Mouse (Mus musculus): ENCODE results near the gene Ndufa7. TPM values are rescaled to one million over a fixed set of nuclear protein-coding genes. Genes with fewer than 3 reads are reported as not detected.

Ndufa7 gene
- polyA plus RNA-seq, 1 experiment from 2014 or later, result 497 TPM

DNA sequence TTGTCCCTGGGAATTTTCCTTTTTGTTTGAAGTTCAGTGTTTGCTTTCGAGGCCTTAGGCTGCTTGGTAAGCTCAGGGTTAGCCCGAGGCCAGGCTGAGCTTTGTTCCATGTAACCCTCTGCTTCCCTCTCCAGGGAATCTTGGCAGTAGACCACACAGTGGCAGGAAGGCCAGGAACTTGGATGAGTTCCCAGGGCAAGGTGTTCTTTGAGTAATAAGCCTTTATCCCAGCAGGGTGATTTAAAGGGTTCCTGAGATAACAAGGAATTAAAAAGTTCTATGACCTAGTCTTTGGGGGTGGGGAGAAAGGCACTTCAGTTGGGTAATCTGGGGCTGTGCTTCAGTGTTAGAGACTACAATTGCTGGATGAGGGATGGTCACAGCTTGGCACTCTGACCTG lies 4.5 kb downstream of the Ndufa7 start:
- 72% methylated on average over 2 of the region's 2 CpGs for WGBS
- ATAC-seq (ENCODE audit: low FRiP score, low TSS enrichment), result no peak
- peaks cover 50% of the 10 kb centered on the region for H3K36me3 ChIP-seq (ENCODE audit: control insufficient read depth, insufficient read depth, low read length)
- no peak overlapping the region for H3K9ac ChIP-seq (replicated peaks; ENCODE audit: low read length)
- peaks cover 11% of the 10 kb centered on the region for H3K4me1 ChIP-seq (ENCODE audit: control insufficient read depth, insufficient read depth, low read length)
- no peaks in the 10 kb centered on the region for H3K27me3 ChIP-seq (ENCODE audit: control insufficient read depth, insufficient read depth, low read length)
- no peaks in the 10 kb centered on the region for H3K9me3 ChIP-seq (ENCODE audit: control insufficient read depth, low read length)
- no peak for DNase-seq
- no peak overlapping the region for H3K27ac ChIP-seq (replicated peaks; ENCODE audit: low read depth, low read length)
- no peak overlapping the region for H3K4me3 ChIP-seq (replicated peaks; ENCODE audit: low read depth, low read length)
- H3K4me2 ChIP-seq (ENCODE audit: low read length), result no peak overlapping the region

DNA sequence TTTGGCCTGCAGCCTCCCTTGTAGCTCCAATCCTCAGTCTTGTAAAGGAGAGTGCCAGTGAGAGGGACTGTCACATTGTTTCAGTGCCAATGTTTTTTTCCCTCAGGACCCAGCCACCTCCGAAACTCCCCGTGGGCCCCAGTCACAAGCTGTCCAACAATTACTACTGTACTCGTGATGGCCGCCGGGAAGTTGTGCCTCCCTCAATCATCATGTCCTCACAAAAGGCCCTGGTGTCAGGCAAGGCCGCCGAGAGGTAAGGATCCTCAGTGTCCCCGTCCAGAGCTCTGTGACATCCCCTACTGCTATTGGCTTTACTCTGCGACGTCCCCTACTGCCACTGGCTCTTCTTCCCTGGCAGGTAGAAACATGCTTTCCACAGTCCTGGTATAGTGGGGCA lies 5.2 kb downstream of the Ndufa7 start:
- peaks cover 11% of the 10 kb centered on the region for H3K4me1 ChIP-seq (ENCODE audit: control insufficient read depth, insufficient read depth, low read length)
- H3K36me3 ChIP-seq (ENCODE audit: control insufficient read depth, insufficient read depth, low read length), result peaks cover 56% of the 10 kb centered on the region
- whole genome bisulfite sequencing, result 89% methylated on average over 10 of the region's 10 CpGs
- no peaks in the 10 kb centered on the region for H3K9me3 ChIP-seq (ENCODE audit: control insufficient read depth, low read length)
- DNase-seq, result no peak
- H3K9ac ChIP-seq (replicated peaks; ENCODE audit: low read length), result no peak overlapping the region
- no peak overlapping the region for H3K27ac ChIP-seq (replicated peaks; ENCODE audit: low read depth, low read length)
- no peak overlapping the region for H3K4me3 ChIP-seq (replicated peaks; ENCODE audit: low read depth, low read length)
- ATAC-seq (ENCODE audit: low FRiP score, low TSS enrichment), result no peak
- H3K4me2 ChIP-seq (ENCODE audit: low read length), result no peak overlapping the region
- no peaks in the 10 kb centered on the region for H3K27me3 ChIP-seq (ENCODE audit: control insufficient read depth, insufficient read depth, low read length)

DNA sequence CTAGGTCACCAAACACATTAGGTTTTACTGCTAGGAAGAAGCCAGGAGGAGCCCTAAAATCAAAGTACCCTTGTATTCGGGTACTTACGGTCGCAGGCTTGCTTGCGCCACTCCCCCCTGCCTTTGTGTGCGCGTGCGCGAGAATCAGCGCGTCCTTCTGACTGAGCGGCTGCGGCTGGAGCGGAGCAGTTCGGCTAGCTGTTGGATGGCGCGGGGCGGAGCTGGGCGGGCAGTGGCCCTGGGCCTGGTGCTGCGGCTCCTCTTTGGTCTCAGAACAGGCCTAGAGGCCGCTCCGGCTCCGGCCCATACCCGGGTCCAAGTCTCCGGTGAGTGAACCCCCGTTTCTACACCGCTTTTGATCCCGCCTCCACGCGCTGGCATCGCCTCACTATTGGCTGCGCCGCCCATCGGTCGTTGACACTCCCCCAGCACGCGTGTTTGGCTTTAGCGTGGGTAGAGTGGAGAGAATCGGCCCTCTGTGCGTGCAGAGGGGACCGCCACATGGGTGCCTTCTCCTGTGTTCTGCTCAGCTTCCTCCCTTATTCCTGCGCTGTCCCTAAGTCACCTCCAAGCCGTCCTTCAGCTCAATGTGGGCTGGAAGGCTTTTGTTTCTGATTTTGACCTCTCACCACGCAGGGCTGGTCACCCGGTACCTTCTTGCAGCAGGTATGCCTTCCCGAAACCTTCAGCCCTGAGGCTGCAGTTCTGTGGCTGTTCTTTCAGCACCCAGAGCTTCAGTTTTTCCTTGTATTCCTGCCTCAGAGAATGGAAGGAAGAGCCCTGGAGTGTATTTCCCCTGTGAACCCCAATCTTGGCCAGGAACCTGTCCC lies 18.8 kb downstream of the Ndufa7 start, which contains the start of gene Cd320:
TSS of gene Cd320 (plus strand) at position 126 of the 830 bp plus-strand sequence.
- under 1% methylated on average over 45 of the region's 45 CpGs for WGBS
- peak within 1 kb of the TSS; percentile 78 for H3K27ac ChIP-seq (replicated peaks; ENCODE audit: low read depth, low read length)

DNA sequence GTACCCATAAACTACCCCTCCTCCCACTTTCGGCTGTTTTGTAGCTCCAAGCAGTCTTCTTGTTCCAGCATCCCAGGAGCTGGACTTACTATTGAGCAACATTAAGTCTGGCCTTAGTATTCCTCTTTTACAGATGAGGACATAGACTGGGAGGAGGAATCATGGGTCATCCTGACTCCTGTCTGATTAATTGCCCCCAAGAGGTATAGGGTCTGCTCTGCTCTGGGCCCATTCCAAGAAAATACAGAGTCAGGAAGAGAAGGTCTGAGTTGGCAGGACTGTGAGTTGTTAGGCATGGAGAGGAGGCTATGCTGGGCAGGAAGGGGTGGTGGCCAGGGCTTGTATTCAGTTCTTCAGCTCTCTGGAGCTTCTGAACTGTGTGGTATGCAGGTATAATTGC lies 19.8 kb downstream of the Ndufa7 start:
- 77% methylated on average over 1 of the region's 1 CpGs for WGBS
- no peak for DNase-seq
- peak overlapping the region; percentile 90 for H3K4me3 ChIP-seq (replicated peaks; ENCODE audit: low read depth, low read length)

More for the DNA sequence above, 18.8 kb downstream of the Ndufa7 start, which contains the start of gene Cd320:
- H3K9me3 ChIP-seq (ENCODE audit: control insufficient read depth, low read length), result no peaks in the 10 kb centered on the region
- H3K4me1 ChIP-seq (ENCODE audit: control insufficient read depth, insufficient read depth, low read length), result peaks cover 15% of the 10 kb centered on the region
- H3K4me3 ChIP-seq (replicated peaks; ENCODE audit: low read depth, low read length), result peak within 1 kb of the TSS; percentile 90
- ATAC-seq (ENCODE audit: low FRiP score, low TSS enrichment) (peak; percentile 93), DNase-seq (peak; percentile 96)
- H3K27me3 ChIP-seq (ENCODE audit: control insufficient read depth, insufficient read depth, low read length), result no peaks in the 10 kb centered on the region
- peaks cover 29% of the 10 kb centered on the region for H3K36me3 ChIP-seq (ENCODE audit: control insufficient read depth, insufficient read depth, low read length)
- H3K9ac ChIP-seq (replicated peaks; ENCODE audit: low read length), result peak within 1 kb of the TSS; percentile 72
- peak within 1 kb of the TSS; percentile 95 for H3K4me2 ChIP-seq (ENCODE audit: low read length)

DNA sequence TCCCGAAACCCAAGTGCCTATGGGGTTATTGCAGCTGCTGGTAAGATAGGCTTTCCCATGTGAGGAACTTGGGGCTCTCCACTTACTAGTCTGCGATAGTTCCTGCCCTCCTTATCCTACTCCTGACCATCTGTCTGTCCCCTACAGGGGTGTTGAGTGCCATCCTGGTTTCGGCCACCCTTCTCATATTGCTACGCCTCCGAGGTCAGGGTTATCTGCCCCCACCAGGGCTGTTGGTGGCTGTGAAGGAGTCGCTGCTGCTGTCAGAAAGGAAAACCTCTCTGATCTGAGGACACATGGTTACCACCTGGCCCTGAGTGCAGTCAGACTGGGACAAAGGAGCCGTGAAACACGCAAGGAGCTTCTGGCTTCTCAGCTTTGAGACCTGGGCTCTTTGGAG lies 23.8 kb downstream of the Ndufa7 start:
- WGBS, result 95% methylated on average over 8 of the region's 8 CpGs
- no peak for ATAC-seq (ENCODE audit: low FRiP score, low TSS enrichment)

More for the DNA sequence above, 19.8 kb downstream of the Ndufa7 start:
- peak overlapping the region; percentile 72; the same call in 1 of the 2 replicates for H3K9ac ChIP-seq (replicated peaks; ENCODE audit: low read length)
- H3K9me3 ChIP-seq (ENCODE audit: control insufficient read depth, low read length), result no peaks in the 10 kb centered on the region
- peak overlapping the region; percentile 95 for H3K4me2 ChIP-seq (ENCODE audit: low read length)
- ATAC-seq (ENCODE audit: low FRiP score, low TSS enrichment), result no peak
- H3K36me3 ChIP-seq (ENCODE audit: control insufficient read depth, insufficient read depth, low read length), result peaks cover 30% of the 10 kb centered on the region
- H3K27ac ChIP-seq (replicated peaks; ENCODE audit: low read depth, low read length), result no peak overlapping the region
- H3K4me1 ChIP-seq (ENCODE audit: control insufficient read depth, insufficient read depth, low read length), result peaks cover 15% of the 10 kb centered on the region
- no peaks in the 10 kb centered on the region for H3K27me3 ChIP-seq (ENCODE audit: control insufficient read depth, insufficient read depth, low read length)

DNA sequence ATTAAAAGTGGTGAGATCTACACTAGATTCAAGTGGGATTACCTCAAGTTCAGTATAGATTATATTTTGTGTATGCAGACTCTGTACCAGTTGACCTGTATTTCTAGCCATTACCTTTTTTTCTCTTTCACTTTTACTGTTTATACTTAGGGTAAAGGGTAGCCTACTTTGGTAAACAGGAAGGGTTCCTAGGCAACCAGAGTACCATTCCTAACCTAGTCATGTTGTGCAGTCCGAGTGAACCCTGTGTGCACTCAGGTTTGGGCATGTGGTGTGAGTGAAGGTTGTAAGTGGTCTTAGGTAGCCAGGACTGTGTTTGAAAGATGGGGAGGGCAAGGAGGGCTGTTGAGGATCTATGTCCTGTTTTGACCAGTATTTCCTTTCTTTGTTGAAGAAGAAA lies 27.0 kb downstream of the Ndufa7 start:
- Histone ChIP-seq H3K9ac (replicated peaks; ENCODE audit: low read length) (no peak overlapping the region), H3K4me2 (ENCODE audit: low read length) (no peak overlapping the region), H3K9me3 (ENCODE audit: control insufficient read depth, low read length) (no peaks in the 10 kb centered on the region), H3K36me3 (ENCODE audit: control insufficient read depth, insufficient read depth, low read length) (peaks cover 31% of the 10 kb centered on the region), H3K27me3 (ENCODE audit: control insufficient read depth, insufficient read depth, low read length) (no peaks in the 10 kb centered on the region), H3K4me1 (ENCODE audit: control insufficient read depth, insufficient read depth, low read length) (no peaks in the 10 kb centered on the region), H3K27ac (replicated peaks; ENCODE audit: low read depth, low read length) (no peak overlapping the region), H3K4me3 (replicated peaks; ENCODE audit: low read depth, low read length) (no peak overlapping the region)
- DNase-seq (no peak), ATAC-seq (ENCODE audit: low FRiP score, low TSS enrichment) (no peak)
- WGBS, result 84% methylated on average over 1 of the region's 1 CpGs

More for the DNA sequence above, 23.8 kb downstream of the Ndufa7 start:
- no peak overlapping the region for H3K4me2 ChIP-seq (ENCODE audit: low read length)
- no peak for DNase-seq
- H3K27me3 ChIP-seq (ENCODE audit: control insufficient read depth, insufficient read depth, low read length), result no peaks in the 10 kb centered on the region
- peaks cover 32% of the 10 kb centered on the region for H3K36me3 ChIP-seq (ENCODE audit: control insufficient read depth, insufficient read depth, low read length)
- H3K4me1 ChIP-seq (ENCODE audit: control insufficient read depth, insufficient read depth, low read length), result peaks cover 15% of the 10 kb centered on the region
- H3K9me3 ChIP-seq (ENCODE audit: control insufficient read depth, low read length), result no peaks in the 10 kb centered on the region
- no peak overlapping the region for H3K9ac ChIP-seq (replicated peaks; ENCODE audit: low read length)
- no peak overlapping the region for H3K4me3 ChIP-seq (replicated peaks; ENCODE audit: low read depth, low read length)
- H3K27ac ChIP-seq (replicated peaks; ENCODE audit: low read depth, low read length), result no peak overlapping the region

DNA sequence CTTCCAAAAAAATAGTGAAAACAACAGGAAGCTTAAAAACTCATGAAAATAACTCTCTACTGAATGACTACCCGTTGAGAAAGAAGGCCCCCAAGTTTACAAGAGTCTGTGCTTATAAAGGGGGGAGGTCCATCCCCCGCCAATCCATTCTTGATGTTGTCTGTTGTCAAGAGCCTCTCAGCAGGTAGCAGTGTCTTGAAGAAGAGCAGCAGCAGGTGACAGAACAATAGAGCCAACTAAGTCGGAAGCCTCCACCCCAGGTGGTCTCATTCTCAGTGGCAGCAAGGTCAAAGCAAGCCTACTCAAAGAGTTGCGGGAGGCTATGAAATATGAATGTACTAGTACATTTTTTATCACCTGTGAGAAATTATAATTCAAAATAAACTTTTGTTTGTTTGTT lies 33.4 kb downstream of the Ndufa7 start:
- Histone ChIP-seq H3K36me3 (ENCODE audit: control insufficient read depth, insufficient read depth, low read length) (no peaks in the 10 kb centered on the region), H3K9ac (replicated peaks; ENCODE audit: low read length) (no peak overlapping the region), H3K4me2 (ENCODE audit: low read length) (no peak overlapping the region), H3K27me3 (ENCODE audit: control insufficient read depth, insufficient read depth, low read length) (no peaks in the 10 kb centered on the region), H3K27ac (replicated peaks; ENCODE audit: low read depth, low read length) (no peak overlapping the region), H3K4me1 (ENCODE audit: control insufficient read depth, insufficient read depth, low read length) (no peaks in the 10 kb centered on the region), H3K9me3 (ENCODE audit: control insufficient read depth, low read length) (no peaks in the 10 kb centered on the region), H3K4me3 (replicated peaks; ENCODE audit: low read depth, low read length) (no peak overlapping the region)
- WGBS, result 60% methylated on average over 4 of the region's 4 CpGs
- DNase-seq, result no peak
- no peak for ATAC-seq (ENCODE audit: low FRiP score, low TSS enrichment)

DNA sequence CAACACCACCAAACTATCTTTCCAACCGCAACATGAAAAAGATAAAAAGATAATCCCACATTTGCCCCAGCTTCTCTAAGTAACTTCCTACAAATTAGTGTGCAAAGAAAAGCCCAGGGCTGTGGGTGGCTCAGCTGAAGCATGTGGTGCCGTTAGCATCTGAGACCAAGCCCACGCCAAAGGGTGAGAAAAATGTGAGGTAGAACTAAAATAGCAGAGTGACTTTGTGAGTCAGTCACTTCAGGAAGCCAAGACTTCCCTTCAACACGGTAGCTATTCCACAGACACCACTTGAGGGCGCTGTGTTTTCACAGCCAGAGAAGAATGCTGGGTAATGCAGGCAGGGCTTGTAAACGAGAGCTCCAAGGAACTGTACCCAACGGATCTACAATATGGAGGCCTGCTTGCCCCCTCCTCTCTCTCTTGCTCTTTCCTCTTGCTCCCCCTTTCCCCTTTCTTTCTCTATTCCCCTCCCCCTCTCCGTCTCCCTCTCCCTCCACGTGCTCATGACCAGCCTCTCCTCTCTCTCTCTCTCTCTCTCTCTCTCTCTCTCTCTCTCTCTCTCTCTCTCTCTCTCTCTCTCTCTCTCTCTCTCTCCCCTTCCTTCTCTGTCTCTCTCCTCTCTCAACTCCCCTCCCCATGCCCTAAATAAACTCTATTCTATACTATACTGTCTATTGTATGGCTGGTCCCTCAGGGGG lies 41.1 kb downstream of the Ndufa7 start:
- Histone ChIP-seq H3K4me1 (ENCODE audit: control insufficient read depth, insufficient read depth, low read length) (no peaks in the 10 kb centered on the region), H3K4me2 (ENCODE audit: low read length) (no peak overlapping the region), H3K4me3 (replicated peaks; ENCODE audit: low read depth, low read length) (no peak overlapping the region), H3K36me3 (ENCODE audit: control insufficient read depth, insufficient read depth, low read length) (no peaks in the 10 kb centered on the region), H3K27me3 (ENCODE audit: control insufficient read depth, insufficient read depth, low read length) (no peaks in the 10 kb centered on the region), H3K27ac (replicated peaks; ENCODE audit: low read depth, low read length) (no peak overlapping the region), H3K9ac (replicated peaks; ENCODE audit: low read length) (no peak overlapping the region), H3K9me3 (ENCODE audit: control insufficient read depth, low read length) (no peaks in the 10 kb centered on the region)
- 42% methylated on average over 9 of the region's 9 CpGs for WGBS
- DNase-seq, result peak; percentile 3
- no peak for ATAC-seq (ENCODE audit: low FRiP score, low TSS enrichment)
